Mouse (Mus musculus): ENCODE measurements around the gene Vmn1r7. TPM values are rescaled to one million over a fixed set of nuclear protein-coding genes. Genes with fewer than 3 reads are reported as not detected.
"Not testable (repeated sequence)": the region's sequence is repeated elsewhere in the genome, so short reads cannot be mapped to it uniquely, and the experiment has no call there.

Gene Vmn1r7
- total RNA-seq (2014; rRNA removed) (not detected in 2 replicates), polyA plus RNA-seq (2015; fragmentation: Nextera tagmentation; extraction: Ambion mirVana) (not detected in 2 replicates)

DNA sequence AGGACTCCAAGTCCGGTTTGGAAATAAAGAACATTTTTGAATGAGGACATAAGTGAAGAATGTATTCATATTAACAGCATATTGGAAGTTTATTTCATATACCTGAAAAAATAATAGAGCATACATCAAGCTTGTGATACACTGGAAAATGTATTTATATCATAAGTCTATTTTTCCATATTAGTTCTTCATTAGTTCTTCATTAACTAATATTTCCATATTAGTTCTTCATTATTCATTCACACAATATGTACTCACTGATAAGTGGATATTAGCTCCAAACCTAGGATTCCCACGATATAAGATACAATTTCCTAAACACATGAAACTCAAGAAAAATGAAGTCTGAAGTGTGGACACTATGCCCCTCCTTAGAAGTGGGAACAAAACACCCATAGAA, at the start of gene Vmn1r7:
TSS of gene Vmn1r7 (minus strand) at position 101 of the 400 bp plus-strand sequence.
- H3K4me1 ChIP-seq (ENCODE audit: insufficient read depth); H3K4me2 ChIP-seq (ENCODE audit: low read depth); ATAC-seq; H3K9ac ChIP-seq; DNase-seq; H3K27ac ChIP-seq (ENCODE audit: low read depth, low read length); H3K4me3 ChIP-seq (ENCODE audit: low read depth, low read length); H3K9me3 ChIP-seq (ENCODE audit: low read length); H3K27me3 ChIP-seq (ENCODE audit: insufficient read depth, low read length); H3K36me3 ChIP-seq (ENCODE audit: insufficient read depth): not testable (repeated sequence)
- 93% methylated on average over 2 of the region's 2 CpGs for WGBS

GRCm38 (mm10) chr6:57066487-57066886, 41.4 kb upstream of the Vmn1r7 start, which contains the start of gene Vmn1r9:
Gene Vmn1r9, plus strand, starts transcription at chr6:57066787.
- H3K4me2 ChIP-seq (ENCODE audit: low read depth), result no peak within 1 kb of the TSS
- H3K4me1 ChIP-seq (ENCODE audit: insufficient read depth), result no peaks in the 10 kb centered on the region
- 87% methylated on average over 2 of the region's 2 CpGs for WGBS
- ATAC-seq (no peak), DNase-seq (no peak)
- H3K9ac ChIP-seq, result no peak within 1 kb of the TSS
- no peak within 1 kb of the TSS for H3K27ac ChIP-seq (ENCODE audit: low read depth, low read length)
- H3K9me3 ChIP-seq (ENCODE audit: low read length), result no peaks in the 10 kb centered on the region
- no peak within 1 kb of the TSS for H3K4me3 ChIP-seq (ENCODE audit: low read depth, low read length)
- H3K36me3 ChIP-seq (ENCODE audit: insufficient read depth), result no peaks in the 10 kb centered on the region
- no peaks in the 10 kb centered on the region for H3K27me3 ChIP-seq (ENCODE audit: insufficient read depth, low read length)
- no peak for TF ChIP-seq CTCF (IDR thresholded peaks at IDR 0.05; ENCODE audit: low read depth)

- no peak overlapping the region for H3K9ac ChIP-seq
- H3K36me3 ChIP-seq (ENCODE audit: insufficient read depth), result no peaks in the 10 kb centered on the region
- H3K27me3 ChIP-seq (ENCODE audit: insufficient read depth, low read length), result no peaks in the 10 kb centered on the region
- no peaks in the 10 kb centered on the region for H3K9me3 ChIP-seq (ENCODE audit: low read length)
- H3K27ac ChIP-seq (ENCODE audit: low read depth, low read length), result no peak overlapping the region
- TF ChIP-seq CTCF (IDR thresholded peaks at IDR 0.05; ENCODE audit: low read depth), result no peak
- H3K4me2 ChIP-seq (ENCODE audit: low read depth), result no peak overlapping the region
- H3K4me1 ChIP-seq (ENCODE audit: insufficient read depth), result no peaks in the 10 kb centered on the region
- no peak overlapping the region for H3K4me3 ChIP-seq (ENCODE audit: low read depth, low read length)
- ATAC-seq (no peak), DNase-seq (no peak)
Measured at GRCm38 (mm10) chr6:57063730-57064129, 38.6 kb upstream of the Vmn1r7 start.

DNA sequence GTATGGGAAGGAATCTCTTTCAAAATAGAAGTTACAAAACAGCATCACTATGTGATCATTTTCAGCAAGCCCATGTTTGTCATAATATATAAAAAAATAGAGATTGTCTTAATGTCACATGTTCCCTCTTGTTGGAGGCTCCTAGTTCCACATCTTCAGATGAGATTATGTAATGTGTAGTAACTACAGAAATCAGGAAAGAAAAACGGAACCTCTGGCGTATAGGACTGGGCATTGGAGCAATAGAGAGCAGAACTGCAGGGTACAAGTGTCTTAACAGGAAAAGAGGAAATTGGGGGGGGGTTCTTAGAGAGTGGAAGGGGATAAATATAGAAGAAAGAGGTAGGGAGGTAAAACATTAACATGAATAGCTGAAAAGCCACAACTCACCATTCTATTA, 9.6 kb upstream of the Vmn1r7 start:
- DNase-seq (no peak), ATAC-seq (no peak)
- no peak for TF ChIP-seq CTCF (IDR thresholded peaks at IDR 0.05; ENCODE audit: low read depth)
- Histone ChIP-seq H3K9ac (no peak overlapping the region), H3K36me3 (ENCODE audit: insufficient read depth) (no peaks in the 10 kb centered on the region), H3K27me3 (ENCODE audit: insufficient read depth, low read length) (no peaks in the 10 kb centered on the region), H3K9me3 (ENCODE audit: low read length) (no peaks in the 10 kb centered on the region), H3K27ac (ENCODE audit: low read depth, low read length) (no peak overlapping the region), H3K4me2 (ENCODE audit: low read depth) (no peak overlapping the region), H3K4me3 (ENCODE audit: low read depth, low read length) (no peak overlapping the region), H3K4me1 (ENCODE audit: insufficient read depth) (no peaks in the 10 kb centered on the region)
- WGBS, result 80% methylated on average over 2 of the region's 2 CpGs

DNA sequence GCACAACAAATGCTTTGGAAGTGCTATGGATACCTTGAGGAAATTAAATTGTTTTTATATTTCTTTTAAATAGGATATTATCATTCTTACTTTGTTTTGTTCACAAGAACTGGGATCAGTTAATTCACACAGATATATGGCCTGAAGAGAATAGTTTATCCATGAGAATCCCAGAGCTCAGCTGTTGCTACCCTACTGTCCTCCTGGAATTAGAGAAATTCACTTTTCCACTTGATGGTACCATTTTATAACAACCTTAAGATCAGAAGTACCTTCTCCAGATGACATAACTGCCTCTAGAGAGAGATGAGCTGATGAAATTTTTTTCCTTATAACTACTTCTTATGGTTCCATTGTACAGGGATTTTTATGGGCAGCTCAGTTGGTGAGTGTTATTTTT, 6.9 kb upstream of the Vmn1r7 start, which contains the start of gene Vmn1r8:
TSS of gene Vmn1r8 (plus strand) at position 301 of the 400 bp plus-strand sequence.
- Histone ChIP-seq H3K4me1 (ENCODE audit: insufficient read depth) (no peaks in the 10 kb centered on the region), H3K4me3 (ENCODE audit: low read depth, low read length) (no peak within 1 kb of the TSS), H3K9me3 (ENCODE audit: low read length) (no peaks in the 10 kb centered on the region), H3K27me3 (ENCODE audit: insufficient read depth, low read length) (no peaks in the 10 kb centered on the region), H3K4me2 (ENCODE audit: low read depth) (no peak within 1 kb of the TSS), H3K27ac (ENCODE audit: low read depth, low read length) (no peak within 1 kb of the TSS), H3K36me3 (ENCODE audit: insufficient read depth) (no peaks in the 10 kb centered on the region), H3K9ac (no peak within 1 kb of the TSS)
- TF ChIP-seq CTCF (IDR thresholded peaks at IDR 0.05; ENCODE audit: low read depth), result no peak
- ATAC-seq (no peak), DNase-seq (no peak)

DNA sequence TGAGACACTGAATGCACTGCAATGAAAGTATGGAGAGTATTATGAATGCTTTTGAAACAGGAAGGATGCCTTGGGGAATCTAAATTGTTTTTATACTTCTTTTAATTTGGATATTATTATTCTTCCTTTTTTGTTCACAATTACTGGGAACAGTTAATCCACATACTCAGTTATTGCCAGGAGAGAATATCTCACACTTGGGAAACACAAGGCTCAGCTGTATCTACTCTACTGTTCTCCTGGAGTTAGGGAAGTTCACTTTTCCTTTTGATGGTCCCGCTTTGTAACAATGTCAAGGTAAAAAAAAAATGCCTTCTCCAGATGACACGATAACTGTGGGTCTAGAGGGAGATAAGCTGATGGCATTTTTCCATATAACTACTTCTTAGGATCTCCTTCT, 28.2 kb downstream of the Vmn1r7 start, which contains the start of gene Vmn1r6:
TSS of gene Vmn1r6 (plus strand) at position 301 of the 400 bp plus-strand sequence.
- TF ChIP-seq CTCF (IDR thresholded peaks at IDR 0.05; ENCODE audit: low read depth), result no peak
- Histone ChIP-seq H3K36me3 (ENCODE audit: insufficient read depth) (no peaks in the 10 kb centered on the region), H3K9ac (no peak within 1 kb of the TSS), H3K4me2 (ENCODE audit: low read depth) (no peak within 1 kb of the TSS), H3K27ac (ENCODE audit: low read depth, low read length) (no peak within 1 kb of the TSS), H3K9me3 (ENCODE audit: low read length) (no peaks in the 10 kb centered on the region), H3K4me3 (ENCODE audit: low read depth, low read length) (no peak within 1 kb of the TSS), H3K27me3 (ENCODE audit: insufficient read depth, low read length) (no peaks in the 10 kb centered on the region), H3K4me1 (ENCODE audit: insufficient read depth) (no peaks in the 10 kb centered on the region)
- ATAC-seq (no peak), DNase-seq (no peak)
- 89% methylated on average over 2 of the region's 2 CpGs for WGBS

Other genes with a start within 250 kb of the Vmn1r7 start
- gene Kbtbd2, start 227.5 kb downstream of the Vmn1r7 start, total RNA-seq (2014; rRNA removed), result 49.1 and 57.1 TPM in 2 replicates
- 14.5 and 18.7 TPM in 2 replicates for gene Kbtbd2, start 227.5 kb downstream of the Vmn1r7 start, polyA plus RNA-seq (2015; fragmentation: Nextera tagmentation; extraction: Ambion mirVana)
- 41.4 and 47.8 TPM in 2 replicates for gene Fkbp9, start 193.3 kb downstream of the Vmn1r7 start, total RNA-seq (2014; rRNA removed)
- 31.4 and 33.8 TPM in 2 replicates for gene Fkbp9, start 193.3 kb downstream of the Vmn1r7 start, polyA plus RNA-seq (2015; fragmentation: Nextera tagmentation; extraction: Ambion mirVana)
- gene Nt5c3, start 101.4 kb downstream of the Vmn1r7 start, total RNA-seq (2014; rRNA removed), result 114 and 119 TPM in 2 replicates
- 197 and 225 TPM in 2 replicates for gene Nt5c3, start 101.4 kb downstream of the Vmn1r7 start, polyA plus RNA-seq (2015; fragmentation: Nextera tagmentation; extraction: Ambion mirVana)
- 0.31 and 1.00 TPM in 2 replicates for gene Vmn1r4, start 101.3 kb downstream of the Vmn1r7 start, total RNA-seq (2014; rRNA removed)
- 0.67 and 0.73 TPM in 2 replicates for gene Vmn1r4, start 101.3 kb downstream of the Vmn1r7 start, polyA plus RNA-seq (2015; fragmentation: Nextera tagmentation; extraction: Ambion mirVana)
- not detected in 2 replicates for gene Vmn1r5, start 55.1 kb downstream of the Vmn1r7 start, total RNA-seq (2014; rRNA removed)
- not detected in 2 replicates for gene Vmn1r5, start 55.1 kb downstream of the Vmn1r7 start, polyA plus RNA-seq (2015; fragmentation: Nextera tagmentation; extraction: Ambion mirVana)
- not detected in 2 replicates for gene Vmn1r6, start 28.1 kb downstream of the Vmn1r7 start, total RNA-seq (2014; rRNA removed)
- not detected in 2 replicates for gene Vmn1r6, start 28.1 kb downstream of the Vmn1r7 start, polyA plus RNA-seq (2015; fragmentation: Nextera tagmentation; extraction: Ambion mirVana)
- gene Vmn1r8, start 7.0 kb upstream of the Vmn1r7 start, total RNA-seq (2014; rRNA removed), result not detected in 2 replicates
- not detected in 2 replicates for gene Vmn1r8, start 7.0 kb upstream of the Vmn1r7 start, polyA plus RNA-seq (2015; fragmentation: Nextera tagmentation; extraction: Ambion mirVana)
- not detected in 2 replicates for gene Vmn1r9, start 41.5 kb upstream of the Vmn1r7 start, total RNA-seq (2014; rRNA removed)
- gene Vmn1r9, start 41.5 kb upstream of the Vmn1r7 start, polyA plus RNA-seq (2015; fragmentation: Nextera tagmentation; extraction: Ambion mirVana), result not detected in 2 replicates
- not detected in 2 replicates for gene Vmn1r10, start 84.1 kb upstream of the Vmn1r7 start, total RNA-seq (2014; rRNA removed)
- not detected in 2 replicates for gene Vmn1r10, start 84.1 kb upstream of the Vmn1r7 start, polyA plus RNA-seq (2015; fragmentation: Nextera tagmentation; extraction: Ambion mirVana)
- not detected in 2 replicates for gene Vmn1r11, start 108.1 kb upstream of the Vmn1r7 start, total RNA-seq (2014; rRNA removed)
- not detected in 2 replicates for gene Vmn1r11, start 108.1 kb upstream of the Vmn1r7 start, polyA plus RNA-seq (2015; fragmentation: Nextera tagmentation; extraction: Ambion mirVana)
- gene Vmn1r12, start 131.6 kb upstream of the Vmn1r7 start, total RNA-seq (2014; rRNA removed), result not detected in 2 replicates
- not detected in 2 replicates for gene Vmn1r12, start 131.6 kb upstream of the Vmn1r7 start, polyA plus RNA-seq (2015; fragmentation: Nextera tagmentation; extraction: Ambion mirVana)
- gene Vmn1r13, start 178.0 kb upstream of the Vmn1r7 start, total RNA-seq (2014; rRNA removed), result not detected in 2 replicates
- not detected in 2 replicates for gene Vmn1r13, start 178.0 kb upstream of the Vmn1r7 start, polyA plus RNA-seq (2015; fragmentation: Nextera tagmentation; extraction: Ambion mirVana)
- not detected in 2 replicates for gene Vmn1r14, start 206.4 kb upstream of the Vmn1r7 start, total RNA-seq (2014; rRNA removed)
- not detected in 2 replicates for gene Vmn1r14, start 206.4 kb upstream of the Vmn1r7 start, polyA plus RNA-seq (2015; fragmentation: Nextera tagmentation; extraction: Ambion mirVana)
- gene Vmn1r15, start 232.6 kb upstream of the Vmn1r7 start, total RNA-seq (2014; rRNA removed), result not detected in 2 replicates
- not detected in 2 replicates for gene Vmn1r15, start 232.6 kb upstream of the Vmn1r7 start, polyA plus RNA-seq (2015; fragmentation: Nextera tagmentation; extraction: Ambion mirVana)

All from forebrain, postnatal 0 days (tissue).